Mouse (Mus musculus) forebrain, embryonic 14.5 days (tissue): ENCODE data around the gene Sugp2. TPM values are rescaled to one million over a fixed set of nuclear protein-coding genes. Genes with fewer than 3 reads are reported as not detected.

Source experiments
- ATAC-seq: fragments of 200-750 bp; cut with Nextera tagmentation; 2 replicates; pipeline ENCODE4 v1.8.0; 2017; ENCODE audit warnings: mild to moderate bottlenecking, moderate library complexity
- DNase-seq: peaks from one replicate; pipeline ENCODE4 v3.0.0-alpha.2; 2015; ENCODE audit warnings: low spot score
- H3K27ac ChIP-seq: fragments of 300-500 bp; sonication (generic); 2 replicates; pipeline ENCODE4 v1.5.1; 2014; ENCODE audit warnings: low read depth, mild to moderate bottlenecking, control low read depth, low read length, moderate library complexity
- H3K27me3 ChIP-seq: fragments of 300-500 bp; sonication (generic); replicated peaks from 2 replicates; pipeline ENCODE4 v1.6.1; 2014; ENCODE audit warnings: low read length, control low read depth, mixed read lengths; ENCODE audit not compliant: control insufficient read depth, insufficient read depth
- H3K36me3 ChIP-seq: fragments of 300-500 bp; sonication (generic); 2 replicates; pipeline ENCODE4 v1.6.1; 2014; ENCODE audit warnings: low read length, control low read depth; ENCODE audit not compliant: control insufficient read depth, insufficient read depth
- H3K4me1 ChIP-seq: fragments of 300-500 bp; sonication (generic); 2 replicates; pipeline ENCODE4 v1.6.1; 2014; ENCODE audit warnings: antibody characterized with exemption, low read length, control low read depth; ENCODE audit not compliant: control insufficient read depth, insufficient read depth
- H3K4me2 ChIP-seq: fragments of 300-500 bp; sonication (generic); 2 replicates; pipeline ENCODE4 v1.6.1; 2014; ENCODE audit warnings: mild to moderate bottlenecking, control low read depth, low read length
- H3K4me3 ChIP-seq: fragments of 300-500 bp; sonication (generic); 2 replicates; pipeline ENCODE4 v1.5.1; 2014; ENCODE audit warnings: low read depth, low read length, control low read depth
- H3K9ac ChIP-seq: fragments of 300-500 bp; sonication (generic); 2 replicates; pipeline ENCODE4 v1.6.1; 2014; ENCODE audit warnings: mild to moderate bottlenecking, low read length, control low read depth, moderate library complexity
- H3K9me3 ChIP-seq: fragments of 300-500 bp; sonication (generic); replicated peaks from 2 replicates; pipeline ENCODE4 v1.6.1; 2016; ENCODE audit warnings: low read length, control low read depth, mixed read lengths; ENCODE audit not compliant: control insufficient read depth
- WGBS: fragments of 180-500 bp; shearing (Covaris S2); extraction: QIAGEN DNeasy Blood & Tissue Kit; methylation state at CpG from one replicate; pipeline ENCODE4 v1.1.7; 2014; 5-methylcytosine and 5-hydroxymethylcytosine counted together
- polyA plus RNA-seq: library from polyadenylated mRNA; unstranded; fragments of >200 nt; fragmentation: Nextera tagmentation; extraction: Ambion mirVana; gene quantifications from 2 replicates; pipeline ENCODE4 v1.2.1, GENCODE M21; 2014

The Sugp2 gene
- polyA plus RNA-seq, result 55.6 and 71.5 TPM in 2 replicates

DNA sequence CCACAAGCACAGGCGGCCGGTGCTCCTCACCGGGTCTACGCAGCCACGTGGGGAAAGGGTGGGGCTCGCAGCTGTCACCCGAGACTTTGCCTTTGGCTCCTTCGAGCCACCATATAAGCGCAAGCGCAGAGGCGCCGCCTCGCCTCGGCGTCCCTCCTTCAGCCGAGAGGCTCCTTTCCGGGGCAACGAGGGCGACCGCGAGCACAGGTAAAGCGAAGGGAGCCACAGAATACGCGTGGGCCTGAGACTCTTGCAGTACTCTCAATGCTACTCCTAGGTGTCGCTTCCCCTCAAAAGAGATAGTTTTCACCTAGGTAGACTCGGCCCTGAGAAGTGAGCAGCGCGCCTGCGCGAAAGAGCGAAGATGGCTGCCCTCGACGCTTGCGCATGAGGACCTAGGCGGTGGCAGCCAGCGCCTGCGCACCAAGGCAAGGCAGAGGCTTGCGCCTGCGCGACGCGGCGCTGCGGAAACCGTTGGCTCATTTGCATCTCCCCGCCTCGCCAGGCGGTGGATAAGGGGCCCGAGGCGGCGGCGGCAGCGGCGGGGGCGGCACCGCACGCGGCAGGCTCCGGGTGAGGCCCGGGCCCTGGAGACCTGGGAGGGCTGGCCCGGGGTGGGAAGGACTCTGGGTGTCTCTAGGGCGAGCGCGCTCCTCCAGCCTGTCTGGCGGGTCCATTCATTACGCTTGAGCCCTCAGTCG, at the start of gene Sugp2, which contains the start of gene Armc6:
TSS of gene Sugp2 (plus strand) at position 147 of the 701 bp plus-strand sequence.
TSS of gene Armc6 (minus strand) at position 387 of the 701 bp plus-strand sequence.
- Histone ChIP-seq H3K4me3 (peak within 1 kb of the TSS; percentile 61), H3K36me3 (peaks cover 52% of the 10 kb centered on the region), H3K27ac (peak within 1 kb of the TSS; percentile 86), H3K4me1 (peaks cover 16% of the 10 kb centered on the region), H3K9ac (peak within 1 kb of the TSS; percentile 77), H3K9me3 (no peaks in the 10 kb centered on the region), H3K4me2 (peak within 1 kb of the TSS; percentile 88), H3K27me3 (no peaks in the 10 kb centered on the region)
- ATAC-seq, result peak; percentile 98
- DNase-seq, result peak; percentile 98
- WGBS, result under 1% methylated on average over 66 of the region's 67 CpGs

DNA sequence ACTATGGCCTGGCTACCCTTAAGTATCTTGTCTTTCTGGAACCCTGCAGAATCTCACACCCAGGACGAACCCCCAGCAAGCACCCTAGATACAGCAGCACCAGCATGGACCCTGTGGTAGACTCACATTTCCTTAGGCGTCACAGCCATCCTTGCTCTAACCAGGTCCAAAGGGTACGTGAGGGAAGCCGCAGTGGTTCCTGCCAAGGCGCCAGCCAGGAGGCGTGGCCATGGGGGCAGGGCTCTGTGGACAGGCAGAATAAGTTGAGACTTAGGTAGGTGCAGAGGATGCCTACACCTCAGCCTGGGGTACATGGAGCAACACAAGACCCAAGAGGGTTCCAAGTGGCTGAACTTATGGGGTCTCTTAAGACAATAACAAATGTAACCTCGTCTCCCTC, 45.3 kb upstream of the Sugp2 start:
- no peak for ATAC-seq
- no peak for DNase-seq
- Histone ChIP-seq H3K4me2 (no peak overlapping the region), H3K9ac (no peak overlapping the region), H3K36me3 (no peaks in the 10 kb centered on the region), H3K27ac (no peak overlapping the region), H3K4me3 (no peak overlapping the region), H3K9me3 (no peaks in the 10 kb centered on the region), H3K27me3 (no peaks in the 10 kb centered on the region), H3K4me1 (no peaks in the 10 kb centered on the region)
- WGBS, result 68% methylated on average over 7 of the region's 7 CpGs

DNA sequence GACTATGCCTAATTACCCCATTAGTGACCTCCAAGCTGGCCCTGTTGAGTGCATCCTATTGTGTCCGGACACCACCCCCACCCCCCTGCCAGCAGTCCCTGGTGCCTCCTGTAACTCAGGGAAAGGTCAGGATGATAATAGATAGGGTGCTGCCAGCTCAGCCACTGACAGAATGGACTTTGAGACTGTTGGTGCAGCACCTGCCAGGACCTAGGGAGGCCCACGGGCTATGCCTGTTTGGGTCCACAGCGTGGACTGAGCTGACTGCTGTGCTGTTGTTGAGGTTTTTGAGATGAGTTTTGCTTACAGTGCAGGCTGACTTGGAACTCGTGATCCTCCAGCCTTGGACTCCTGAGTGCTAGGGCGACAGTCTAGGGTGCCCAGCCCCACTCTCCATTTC, 40.8 kb upstream of the Sugp2 start:
- no peak overlapping the region for H3K27ac ChIP-seq
- WGBS, result 75% methylated on average over 5 of the region's 5 CpGs
- H3K4me2 ChIP-seq, result no peak overlapping the region
- DNase-seq (no peak), ATAC-seq (no peak)
- H3K9me3 ChIP-seq, result no peaks in the 10 kb centered on the region
- H3K4me1 ChIP-seq, result no peaks in the 10 kb centered on the region
- H3K36me3 ChIP-seq, result no peaks in the 10 kb centered on the region
- H3K9ac ChIP-seq, result no peak overlapping the region
- H3K4me3 ChIP-seq, result no peak overlapping the region
- no peaks in the 10 kb centered on the region for H3K27me3 ChIP-seq

DNA sequence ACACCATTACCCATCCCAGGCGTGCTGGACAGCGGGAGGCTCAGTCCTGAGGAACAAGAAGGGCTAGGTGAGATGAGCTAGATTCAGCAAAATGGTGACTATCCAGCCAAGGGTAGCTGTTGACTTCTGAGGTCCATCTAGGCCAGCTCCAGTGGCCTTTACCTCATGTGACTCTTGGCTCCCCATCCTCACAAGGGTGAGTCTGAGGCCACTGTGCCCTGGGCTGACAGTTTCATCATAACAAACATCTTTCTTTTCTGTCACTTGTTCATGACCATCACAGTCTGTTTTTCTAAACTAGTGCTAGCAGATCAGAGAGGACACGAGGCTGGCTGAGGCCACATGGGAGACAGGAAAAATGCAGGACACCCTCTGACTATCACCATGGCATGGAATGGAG, 39.8 kb upstream of the Sugp2 start:
- ATAC-seq (no peak), DNase-seq (no peak)
- H3K9me3 ChIP-seq, result no peaks in the 10 kb centered on the region

DNA sequence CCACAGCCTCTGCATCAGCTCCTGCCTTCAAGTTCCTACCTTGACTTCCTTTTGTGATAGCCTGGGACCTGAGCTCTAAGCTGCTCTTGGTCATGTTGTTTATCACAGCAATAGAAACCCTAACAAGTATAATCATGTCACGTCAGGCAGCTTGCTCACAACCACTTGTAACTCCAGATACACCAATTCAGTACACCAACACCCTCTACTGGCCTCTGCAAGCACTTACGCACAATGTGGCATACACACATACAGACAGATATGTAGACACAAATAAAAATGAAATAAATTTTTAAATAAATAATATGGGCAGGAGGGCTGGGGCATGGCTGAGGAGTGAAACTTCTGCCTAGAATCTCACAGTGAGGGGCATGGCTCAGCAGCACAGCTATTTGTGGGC, 38.3 kb upstream of the Sugp2 start:
- Histone ChIP-seq H3K4me3 (no peak overlapping the region), H3K36me3 (no peaks in the 10 kb centered on the region), H3K4me2 (no peak overlapping the region), H3K9me3 (no peaks in the 10 kb centered on the region), H3K27me3 (no peaks in the 10 kb centered on the region), H3K27ac (no peak overlapping the region), H3K9ac (no peak overlapping the region), H3K4me1 (no peaks in the 10 kb centered on the region)
- no peak for DNase-seq
- 73% methylated on average over 2 of the region's 2 CpGs for WGBS
- ATAC-seq, result no peak

More for the DNA sequence above, 39.8 kb upstream of the Sugp2 start:
- no peak overlapping the region for H3K27ac ChIP-seq
- no peak overlapping the region for H3K9ac ChIP-seq
- no peak overlapping the region for H3K4me3 ChIP-seq
- no peaks in the 10 kb centered on the region for H3K27me3 ChIP-seq
- H3K4me1 ChIP-seq, result no peaks in the 10 kb centered on the region
- no peak overlapping the region for H3K4me2 ChIP-seq
- H3K36me3 ChIP-seq, result no peaks in the 10 kb centered on the region
- WGBS, result 91% methylated on average over 3 of the region's 3 CpGs

DNA sequence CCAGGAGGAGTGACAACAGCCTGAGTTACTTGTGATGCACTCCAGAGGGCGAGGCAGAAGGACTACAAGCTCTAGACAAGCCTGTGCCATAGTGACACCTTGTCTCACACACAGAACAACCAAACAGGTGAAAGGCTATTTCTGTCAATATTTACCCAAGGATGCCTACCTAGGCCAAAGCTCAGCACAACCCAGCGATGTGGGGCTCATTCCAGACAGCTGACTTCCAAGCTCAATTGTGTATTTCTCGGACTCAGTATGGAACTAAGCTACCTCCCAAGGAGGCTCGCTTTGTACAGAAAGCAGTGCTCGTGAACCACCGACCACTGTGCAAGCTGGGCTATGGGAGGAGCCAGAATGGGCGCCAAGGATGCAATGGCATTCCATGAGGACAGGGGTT, 36.4 kb upstream of the Sugp2 start:
- no peak for DNase-seq
- no peak for ATAC-seq
- H3K9ac ChIP-seq, result no peak overlapping the region

DNA sequence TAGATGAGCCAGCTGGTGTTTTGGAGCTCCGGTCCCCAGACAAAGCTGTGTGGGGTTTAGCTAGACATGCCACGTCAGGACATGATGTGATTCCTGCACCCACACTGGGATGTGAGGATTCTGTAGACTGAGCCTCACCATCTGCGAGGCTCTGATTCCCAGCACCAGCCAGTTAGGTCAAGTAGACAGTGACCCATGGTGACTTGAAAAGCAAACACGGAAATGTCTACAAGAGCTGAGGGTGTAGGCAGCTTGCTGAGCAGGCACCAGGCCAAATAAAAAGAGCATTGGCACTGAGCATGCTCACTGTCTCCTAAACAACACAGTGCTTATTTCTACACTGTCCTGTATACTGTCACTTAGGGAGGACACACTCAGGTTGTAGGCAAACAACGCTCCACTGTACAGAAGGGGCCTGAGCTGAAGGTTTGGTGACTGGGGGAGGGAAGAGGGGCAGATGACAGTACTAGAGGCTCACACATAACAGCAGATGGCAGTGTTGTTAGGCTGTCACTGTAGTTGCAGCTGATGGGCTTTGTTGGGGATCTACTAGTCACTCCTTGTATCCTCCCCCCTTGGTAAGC, 33.8 kb upstream of the Sugp2 start:
- Histone ChIP-seq H3K27me3 (no peaks in the 10 kb centered on the region), H3K4me3 (no peak overlapping the region), H3K4me1 (no peaks in the 10 kb centered on the region), H3K4me2 (no peak overlapping the region), H3K27ac (0 out of 2 replicates have a peak overlapping the region, but pooled peaks have one; percentile 35), H3K36me3 (no peaks in the 10 kb centered on the region), H3K9ac (no peak overlapping the region), H3K9me3 (no peaks in the 10 kb centered on the region)
- WGBS, result 74% methylated on average over 5 of the region's 5 CpGs
- peak; percentile 65 for DNase-seq
- ATAC-seq, result peak; percentile 84

More for the DNA sequence above, 36.4 kb upstream of the Sugp2 start:
- Histone ChIP-seq H3K4me2 (no peak overlapping the region), H3K4me1 (no peaks in the 10 kb centered on the region), H3K4me3 (no peak overlapping the region), H3K27ac (no peak overlapping the region), H3K27me3 (no peaks in the 10 kb centered on the region), H3K36me3 (no peaks in the 10 kb centered on the region), H3K9me3 (no peaks in the 10 kb centered on the region)
- 34% methylated on average over 7 of the region's 7 CpGs for WGBS

DNA sequence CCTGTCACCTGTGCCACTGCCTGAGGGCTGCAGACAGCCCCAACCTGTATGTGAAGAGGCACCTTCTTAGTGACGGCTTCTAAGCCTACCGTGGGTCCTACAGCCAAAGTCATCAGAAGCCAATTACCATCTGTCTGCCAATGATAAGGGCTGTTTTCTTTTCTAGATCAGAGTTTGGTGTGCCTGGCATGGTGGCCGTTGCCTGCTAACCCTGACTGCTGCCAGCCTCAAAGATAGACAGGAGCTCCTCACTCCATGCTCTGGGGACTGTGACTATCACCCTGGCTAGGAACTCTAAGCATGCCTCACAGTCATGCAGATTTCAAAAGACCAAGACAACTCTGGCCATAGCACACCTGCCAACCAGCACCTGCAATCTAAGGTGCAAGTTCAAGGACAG, 32.6 kb upstream of the Sugp2 start:
- ATAC-seq (no peak), DNase-seq (no peak)
- no peaks in the 10 kb centered on the region for H3K27me3 ChIP-seq
- WGBS, result 87% methylated on average over 3 of the region's 3 CpGs
- H3K4me3 ChIP-seq, result no peak overlapping the region
- H3K4me1 ChIP-seq, result no peaks in the 10 kb centered on the region
- H3K4me2 ChIP-seq, result no peak overlapping the region
- no peak overlapping the region for H3K27ac ChIP-seq
- no peaks in the 10 kb centered on the region for H3K9me3 ChIP-seq
- no peak overlapping the region for H3K9ac ChIP-seq
- H3K36me3 ChIP-seq, result no peaks in the 10 kb centered on the region

DNA sequence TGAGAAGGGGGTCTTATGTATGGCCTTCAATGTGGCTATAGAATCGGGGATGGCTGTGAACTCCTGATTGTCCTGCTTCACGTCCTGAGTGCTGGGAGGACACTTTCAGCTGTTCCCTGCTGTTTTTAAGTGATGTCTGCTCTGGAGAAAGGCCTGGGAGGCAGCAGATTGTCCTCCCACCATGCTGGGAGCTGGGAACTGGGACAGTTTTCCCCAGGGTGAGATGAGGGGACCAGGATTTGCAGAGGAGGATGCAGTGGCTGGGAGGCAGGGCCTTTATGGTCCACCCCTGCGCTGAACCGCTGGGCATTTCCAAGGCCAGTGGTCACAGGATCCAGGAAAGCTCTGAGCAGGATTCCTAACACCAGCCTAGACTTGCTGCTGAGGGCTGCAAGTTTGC, 31.0 kb upstream of the Sugp2 start:
- no peak overlapping the region for H3K9ac ChIP-seq
- H3K27me3 ChIP-seq, result no peaks in the 10 kb centered on the region
- no peaks in the 10 kb centered on the region for H3K9me3 ChIP-seq
- H3K4me2 ChIP-seq, result no peak overlapping the region
- no peaks in the 10 kb centered on the region for H3K4me1 ChIP-seq
- H3K4me3 ChIP-seq, result no peak overlapping the region
- no peaks in the 10 kb centered on the region for H3K36me3 ChIP-seq
- DNase-seq, result no peak
- WGBS, result 65% methylated on average over 4 of the region's 4 CpGs
- no peak overlapping the region for H3K27ac ChIP-seq
- no peak for ATAC-seq
